ENCODE assay signal across 10 mouse cellular contexts in the genomic region with DNA sequence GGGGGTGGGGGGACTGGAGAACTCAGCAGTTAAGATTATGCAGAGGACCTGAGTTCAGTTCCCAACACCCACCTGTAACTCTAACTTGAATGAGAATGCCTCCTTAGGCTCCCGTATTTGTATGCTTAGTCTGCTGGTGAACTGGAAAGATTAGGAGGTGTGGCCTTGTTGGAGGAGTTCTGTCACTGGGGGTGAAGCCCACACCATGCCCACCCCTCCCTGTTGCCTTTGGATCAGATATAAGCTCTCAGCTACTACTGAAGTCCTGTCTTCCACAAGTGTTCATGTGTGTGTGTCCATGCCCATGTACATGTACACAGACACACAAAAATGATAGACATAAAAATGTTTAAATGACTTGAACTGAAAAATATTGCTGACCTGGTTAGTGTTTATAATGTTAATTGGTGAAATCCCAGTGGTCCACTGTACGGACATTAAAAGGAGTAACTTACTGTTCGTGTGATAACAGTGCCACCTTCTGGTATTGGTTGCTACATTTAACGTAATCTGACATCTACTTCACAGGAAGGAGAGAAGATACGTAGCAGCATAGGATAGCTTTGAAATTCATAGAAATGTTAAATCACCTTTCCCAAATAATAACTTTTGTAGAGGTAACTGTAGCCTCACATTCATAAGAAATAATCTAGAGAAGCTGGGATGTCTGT. TPM values are rescaled to one million over a fixed set of nuclear protein-coding genes. Genes with fewer than 3 reads are reported as not detected.
A peak's percentile ranks its signal among the peaks of the same experiment; 100 is the strongest.
DNase-seq lines count a peak whose midpoint lies in the region; ATAC-seq and TF ChIP-seq lines count a peak whose summit lies in the region.
"Had no signal": no experiment of that assay in that cellular context is flagged by ENCODE, and none has a peak within 500 bp of the region (broad histone marks: within the 10 kb centered on the region; RNA-seq: fewer than 3 reads in every experiment).

No protein-coding gene starts in this region.

- H3K36me3 ChIP-seq in lung, embryonic 16.5 days (ENCODE audit: control insufficient read depth, insufficient read depth, low read length) = peaks cover 8% of the 10 kb centered on the region

- CTCF ChIA-PET in Patski (lab: Charles Lee) = interaction anchor here (0.7 to 1.9 kb wide), 7 partner anchors 11 to 140 kb away, joined by 3 to 8 read pairs (median 3); no protein-coding TSS in a partner anchor

- H3K27me3 ChIP-seq in Patski = no peaks in the 10 kb centered on the region
- no peaks in the 10 kb centered on the region for H3K27me3 ChIP-seq in lung, embryonic 16.5 days (ENCODE audit: control insufficient read depth, insufficient read depth, low read depth, low read length)
- H3K27me3 ChIP-seq: heart, embryonic 13.5 days had no signal

- no peak overlapping the region for H3K4me3 ChIP-seq in lung, embryonic 16.5 days (ENCODE audit: low read length)
- H3K4me3 ChIP-seq: heart, embryonic 13.5 days had no signal

- no peaks in the 10 kb centered on the region for H3K9me3 ChIP-seq in lung, embryonic 16.5 days (ENCODE audit: control insufficient read depth, low read length)
- H3K9me3 ChIP-seq: heart, embryonic 13.5 days had no signal

- peak; percentile 29 for TF ChIP-seq CTCF in Patski (IDR thresholded peaks at IDR 0.05)

- H3K4me2 ChIP-seq in lung, embryonic 16.5 days (ENCODE audit: low read depth, low read length) = no peak overlapping the region
- H3K4me2 ChIP-seq: heart, embryonic 13.5 days had no signal

- H3K27ac ChIP-seq in lung, embryonic 16.5 days (ENCODE audit: low read length) = no peak overlapping the region
- H3K27ac ChIP-seq: heart, embryonic 13.5 days; macrophage had no signal

- no peaks in the 10 kb centered on the region for H3K4me1 ChIP-seq in lung, embryonic 16.5 days (replicated peaks; ENCODE audit: control insufficient read depth, insufficient read depth, low read length)
- H3K4me1 ChIP-seq: heart, embryonic 13.5 days had no signal

- no peak for ATAC-seq in cerebellum, adult (ENCODE audit: insufficient number of reproducible peaks, low FRiP score, low TSS enrichment)
- no peak for ATAC-seq in Patski
- ATAC-seq in lung, embryonic 16.5 days (ENCODE audit: low read depth) = peak; percentile 52; the same call in 1 of the 2 replicates

- POLR2A ChIA-PET in Patski (lab: Charles Lee) = no interaction called here

- peak; percentile 69 to 78 for DNase-seq in cerebellum, postnatal 10 days
- DNase-seq in left cerebral cortex, adult 11 months (ENCODE audit: low spot score) = peak; percentile 47
- DNase-seq in left cerebral cortex, adult 8-10 months (ENCODE audit: low spot score in 2 of 2) = no peak
- no peak for DNase-seq in Patski (ENCODE audit: low read depth, low spot score)
- DNase-seq in urinary bladder, postnatal 4 days (ENCODE audit: low spot score in 2 of 2) = no peak
- DNase-seq in adrenal gland, postnatal 10 days = no peak

- in situ Hi-C loops in Patski (cut with MboI; ENCODE audit: low pct_unique_long_range_greater_than_20kb) = loop anchor here (5.0 to 10.0 kb wide), 2 partner anchors 130 to 143 kb away; partner anchors contain the start of gene Btbd16

- WGBS in lung, embryonic 16.5 days = 35% methylated on average over 5 of the region's 5 CpGs

- no peak overlapping the region for H3K9ac ChIP-seq in lung, embryonic 16.5 days (ENCODE audit: low read length)
- H3K9ac ChIP-seq: heart, embryonic 13.5 days had no signal

RNA-seq across cellular contexts. Expression of gene Htra1, which starts 21.1 kb away (rescaled TPM):
- total RNA-seq in left cerebral cortex, adult 8-10 months (2022) = 100 to 1,000 TPM; 156 to 180 (median 161) TPM
- polyA plus RNA-seq in Patski (2021) = 170 TPM
- 71.6 and 75.7 TPM in 2 replicates for polyA plus RNA-seq in lung, embryonic 16.5 days (2015; fragmentation: Nextera tagmentation; extraction: Ambion mirVana)
- total RNA-seq in adrenal gland, postnatal 10 days (2021) = 10 to 100 TPM; 76.1 to 89.5 TPM

RNA-seq across cellular contexts. Expression of gene Plekha1, which starts 49.3 kb away (rescaled TPM):
- 100 to 1,000 TPM in 1 of 4 experiments, 10 to 100 TPM in 3; 94.6 to 101 (median 96.9) TPM for total RNA-seq in left cerebral cortex, adult 8-10 months (2022)
- polyA plus RNA-seq in Patski (2021) = 90.0 TPM
- polyA plus RNA-seq in lung, embryonic 16.5 days (2015; fragmentation: Nextera tagmentation; extraction: Ambion mirVana) = 70.0 and 71.8 TPM in 2 replicates
- 10 to 100 TPM; 25.4 to 34.8 TPM for total RNA-seq in adrenal gland, postnatal 10 days (2021)

Comparison
In these comparisons a context has a peak if more than half of its experiments do, and no peak if none do; other contexts are left out.
1. DNase-seq: peak in cerebellum, postnatal 10 days (2 of 2) and left cerebral cortex, adult 11 months (single experiment); none in left cerebral cortex, adult 8-10 months (0 of 2), Patski (single experiment), urinary bladder, postnatal 4 days (0 of 2) and adrenal gland, postnatal 10 days (single experiment).